Mouse (Mus musculus): ENCODE measurements around the gene Hoxb6.

DNA sequence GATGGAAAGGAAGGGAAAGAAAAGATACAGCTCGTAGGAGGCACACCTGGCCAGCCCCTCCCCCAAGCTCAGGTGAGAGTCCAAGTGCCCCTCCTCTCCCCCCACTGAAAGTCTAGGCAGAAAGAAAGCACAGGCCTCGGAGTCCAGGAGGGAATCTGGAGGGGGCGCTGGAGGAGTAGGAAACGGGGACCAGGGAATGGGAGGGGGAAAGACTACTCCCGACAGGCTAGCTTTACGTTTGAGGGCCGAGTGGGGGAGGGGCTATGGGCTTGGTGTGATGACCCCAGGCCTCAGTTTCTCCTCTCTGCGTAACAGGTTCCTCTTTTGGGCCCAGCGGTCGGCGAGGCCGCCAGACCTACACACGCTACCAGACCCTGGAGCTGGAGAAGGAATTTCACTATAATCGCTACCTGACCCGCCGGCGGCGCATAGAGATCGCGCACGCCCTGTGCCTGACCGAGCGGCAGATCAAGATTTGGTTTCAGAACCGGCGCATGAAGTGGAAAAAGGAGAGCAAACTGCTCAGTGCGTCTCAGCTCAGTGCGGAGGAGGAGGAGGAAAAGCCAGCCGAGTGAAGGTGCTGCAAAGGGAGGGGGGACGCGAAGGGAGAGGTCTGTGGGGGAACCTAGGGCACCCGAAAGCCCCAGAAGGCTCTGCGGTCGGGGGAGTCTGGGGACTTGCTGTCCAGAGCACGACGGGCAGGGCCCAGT, 8.2 kb downstream of the Hoxb6 start:
- no peak for TF ChIP-seq POLR2A (IDR thresholded peaks at IDR 0.05; ENCODE audit: low read depth, low read length)
- no peak for TF ChIP-seq CTCF (IDR thresholded peaks at IDR 0.05; ENCODE audit: extremely low read depth, insufficient read length, insufficient replicate concordance, low read depth, low read length)

Measured in small intestine, adult 2 months (tissue).